Mouse (Mus musculus) thymus, postnatal 36 days (tissue): ENCODE measurements at regions not wholly inside any gene's neighbourhood (a gene's known extent, or its start where the extent isn't known, plus 50 kb on each side); places are given as distances from the start of the nearest gene placed in this dataset.

Source experiments
- DNase-seq, 2 experiments: peaks; one replicate each; pipeline ENCODE4 v3.0.0; 2022; ENCODE audit warnings: mixed read lengths in 2 of 2

DNA sequence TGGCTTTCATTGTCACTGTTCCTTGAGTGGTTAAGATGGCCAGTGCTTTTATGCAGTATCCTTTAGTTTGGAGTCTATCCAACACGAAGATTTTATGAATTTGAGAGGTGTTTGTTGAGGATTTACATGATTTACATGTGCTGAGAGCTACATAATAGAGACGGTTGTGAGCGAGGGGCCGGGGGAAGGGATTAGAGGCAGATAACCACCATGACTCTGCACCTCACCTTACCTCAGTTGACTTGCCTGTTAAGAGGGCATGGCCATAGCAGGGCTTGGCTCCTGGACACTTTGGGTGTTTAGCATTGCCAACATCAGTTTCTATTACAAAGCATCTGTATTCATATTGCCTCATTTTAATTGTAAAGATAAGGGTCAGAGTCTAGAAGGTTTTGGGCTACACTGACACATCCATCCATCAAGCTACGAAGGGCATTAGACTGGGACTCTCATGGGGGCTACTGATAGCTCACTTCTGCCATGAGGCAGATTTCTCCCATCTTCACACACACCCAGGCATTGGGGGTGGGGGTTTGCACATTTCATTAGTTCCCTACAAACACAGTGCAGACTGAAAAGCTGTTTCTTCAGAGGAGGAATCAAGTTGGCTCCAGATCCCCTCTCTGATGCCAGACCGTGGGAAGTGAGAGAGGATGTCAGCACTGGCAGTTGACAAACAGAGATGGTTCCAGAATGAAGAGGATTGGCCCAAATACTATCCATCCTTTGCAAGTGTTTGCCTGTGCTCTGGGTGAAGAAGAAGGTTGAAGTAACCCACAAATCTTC lies 139.9 kb downstream of the Gm11011 start:
- no peak for DNase-seq

DNA sequence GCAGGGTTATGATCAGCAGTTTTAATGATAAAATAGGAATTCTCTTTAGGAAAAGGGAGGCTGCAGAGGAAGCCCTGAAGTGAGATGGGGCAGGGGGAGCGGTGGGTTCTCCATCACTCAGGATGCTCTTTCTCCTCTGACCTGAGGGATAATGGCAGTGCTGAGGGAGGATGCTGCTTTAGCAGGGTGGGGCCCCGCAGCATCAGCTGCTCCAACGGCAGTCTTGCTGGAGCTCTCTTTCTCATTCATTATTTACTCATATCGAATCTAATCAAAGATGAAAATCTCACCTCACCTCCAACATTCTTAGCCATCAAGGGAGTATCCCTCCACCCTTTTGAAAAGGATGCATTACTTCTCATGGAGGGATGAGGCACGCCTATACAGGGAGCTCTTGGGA lies 141.7 kb downstream of the Gm11011 start:
- DNase-seq, result no peak

DNA sequence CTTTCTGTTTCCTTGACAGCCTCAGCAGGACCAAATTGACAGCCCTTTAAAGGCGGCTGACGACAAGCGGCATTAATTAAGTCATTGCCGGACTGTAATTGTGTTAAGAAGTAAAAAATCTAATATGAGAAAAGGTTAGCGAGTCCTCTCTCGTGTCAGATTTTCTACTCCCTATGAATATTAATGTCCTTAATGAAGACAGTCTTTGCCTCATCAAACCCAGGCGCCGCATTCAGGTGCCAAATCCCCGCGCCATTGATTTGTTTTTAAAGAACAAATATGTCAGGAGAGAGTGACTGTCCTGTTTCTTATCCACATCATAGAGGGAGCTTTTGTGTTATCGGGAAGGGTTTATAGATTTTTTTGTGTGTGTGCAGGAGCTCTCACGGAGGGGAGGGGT lies 142.2 kb downstream of the Gm11011 start:
- no peak for DNase-seq

DNA sequence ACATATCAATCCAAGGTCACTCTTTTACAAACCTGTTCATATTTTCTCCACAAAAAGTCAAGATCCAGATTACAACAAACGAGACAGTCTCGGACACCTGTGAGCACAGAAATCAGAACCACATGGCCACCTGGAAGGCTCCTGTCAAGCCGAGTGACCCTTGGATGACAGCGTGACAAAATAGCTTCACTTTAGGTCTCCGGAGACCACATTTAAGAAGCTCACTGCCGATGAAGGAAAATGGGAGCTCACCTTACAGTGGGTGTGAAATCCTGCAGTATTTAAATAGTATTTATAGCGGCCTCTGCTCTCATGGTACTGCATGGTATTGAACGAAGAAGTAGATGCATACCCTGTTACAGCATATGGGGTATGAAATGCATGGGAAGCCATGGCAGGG lies 144.3 kb downstream of the Gm11011 start:
- no peak for DNase-seq

DNA sequence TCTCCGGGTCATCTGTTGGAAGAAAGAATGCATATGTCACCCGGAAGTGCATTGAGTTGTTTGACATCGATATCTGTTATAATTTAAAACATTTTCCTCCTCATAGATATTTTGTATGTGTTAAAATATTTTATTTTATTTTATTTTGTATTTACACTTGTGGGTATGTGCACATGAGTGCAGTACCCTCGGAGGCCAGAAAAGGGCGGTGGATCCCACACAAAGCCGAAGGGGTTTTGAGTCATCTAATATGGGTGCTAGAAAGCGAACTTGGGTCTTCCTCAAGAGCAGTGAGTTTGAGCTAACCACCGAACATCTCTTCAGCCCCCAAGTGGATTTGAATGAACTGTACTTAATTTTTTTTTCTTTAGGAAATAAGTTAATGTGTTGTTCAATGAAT lies 156.0 kb downstream of the Gm11011 start:
- no peak for DNase-seq

DNA sequence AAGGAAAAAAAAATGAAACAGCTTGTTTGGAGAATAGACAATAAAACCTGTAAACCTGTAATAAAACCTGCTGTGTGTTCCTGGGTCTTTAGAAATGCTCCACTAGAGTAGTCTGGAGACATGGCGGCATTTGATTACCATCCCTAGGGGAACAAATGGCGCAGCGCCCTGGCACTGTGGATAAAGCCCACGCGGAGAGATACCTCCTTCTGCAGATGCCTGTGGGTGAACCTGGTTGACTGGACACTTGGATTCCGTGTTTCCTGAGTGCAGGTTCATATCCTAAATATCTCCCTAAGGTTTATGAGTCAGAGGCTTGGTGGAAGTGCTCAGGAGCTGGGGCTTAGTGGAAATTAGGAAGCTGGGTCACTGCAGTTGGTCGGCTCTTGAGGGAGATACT lies 158.1 kb downstream of the Gm11011 start:
- no peak for DNase-seq

DNA sequence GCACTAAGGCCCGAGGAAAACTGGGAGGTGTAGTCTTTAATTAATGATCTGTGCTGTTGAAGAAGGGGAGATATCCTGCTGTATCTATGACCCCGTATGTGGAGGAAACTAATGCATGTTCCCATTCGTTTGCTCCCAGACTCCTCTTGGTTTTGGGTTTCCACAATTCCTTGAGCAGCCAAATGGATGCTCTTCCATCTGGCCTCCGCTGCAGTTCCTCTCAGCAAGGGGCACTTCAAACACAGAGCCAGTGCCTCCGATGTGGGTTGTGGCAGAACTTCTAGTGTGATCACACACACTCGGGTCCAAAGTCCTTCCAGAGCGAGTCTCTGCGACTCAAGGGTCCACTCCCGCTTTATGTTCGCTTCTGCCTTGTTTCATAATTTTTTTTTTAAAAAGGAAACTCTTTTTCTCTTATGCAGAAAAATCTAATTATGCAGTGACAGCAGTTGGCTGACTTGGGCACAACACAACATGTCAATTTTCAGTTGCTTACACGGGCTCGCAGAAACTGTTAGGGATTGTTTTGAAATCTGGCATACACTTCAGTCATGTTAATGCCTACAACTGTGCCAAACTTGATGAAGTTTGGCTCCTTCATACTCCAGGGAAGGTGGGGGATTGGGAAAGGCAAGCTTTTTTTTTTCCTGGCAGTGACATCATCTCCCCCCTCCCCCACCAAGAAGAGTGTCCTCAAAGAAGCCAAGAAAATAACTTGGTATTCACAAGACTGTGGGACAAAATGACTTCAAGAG lies 163.2 kb downstream of the Gm11011 start:
- DNase-seq, result no peak

DNA sequence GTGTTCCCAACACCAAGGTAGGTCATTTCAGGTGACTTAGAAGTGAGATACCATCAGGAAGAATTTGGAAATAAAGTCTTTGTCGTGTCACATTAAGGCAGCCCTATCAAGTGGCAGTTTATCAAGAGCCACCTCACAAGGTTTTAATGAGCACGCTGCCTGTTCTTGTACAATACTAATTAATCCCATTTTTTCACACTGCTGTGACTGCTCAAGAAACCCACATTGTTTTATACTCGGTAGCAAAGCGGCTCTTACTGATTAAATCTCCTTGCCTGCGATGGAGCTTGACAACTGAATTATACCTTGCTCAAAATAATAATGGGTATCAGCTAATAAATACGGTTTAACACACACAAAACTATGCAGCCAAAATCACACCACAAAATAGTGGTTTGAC lies 175.2 kb downstream of the Gm11011 start:
- DNase-seq, result no peak

DNA sequence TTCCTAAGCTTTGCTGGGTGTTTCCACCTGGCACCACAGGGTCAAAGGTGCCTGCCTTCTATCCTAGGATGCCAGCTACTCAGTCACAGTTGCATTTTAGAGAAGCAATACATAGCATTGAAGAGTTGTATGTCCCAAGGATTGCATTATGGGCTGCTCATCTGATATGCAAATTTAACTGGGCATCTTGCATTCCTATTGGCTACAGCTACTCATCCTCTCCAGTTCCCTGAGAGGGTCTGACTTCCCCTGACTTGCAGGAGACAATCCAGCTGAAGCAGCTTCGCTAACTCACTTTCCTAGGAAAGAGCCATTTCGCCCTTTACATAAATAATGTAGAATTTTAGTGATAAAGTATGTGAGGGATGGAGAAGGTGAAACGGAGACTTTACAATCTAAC lies 177.5 kb downstream of the Gm11011 start:
- DNase-seq, result no peak

DNA sequence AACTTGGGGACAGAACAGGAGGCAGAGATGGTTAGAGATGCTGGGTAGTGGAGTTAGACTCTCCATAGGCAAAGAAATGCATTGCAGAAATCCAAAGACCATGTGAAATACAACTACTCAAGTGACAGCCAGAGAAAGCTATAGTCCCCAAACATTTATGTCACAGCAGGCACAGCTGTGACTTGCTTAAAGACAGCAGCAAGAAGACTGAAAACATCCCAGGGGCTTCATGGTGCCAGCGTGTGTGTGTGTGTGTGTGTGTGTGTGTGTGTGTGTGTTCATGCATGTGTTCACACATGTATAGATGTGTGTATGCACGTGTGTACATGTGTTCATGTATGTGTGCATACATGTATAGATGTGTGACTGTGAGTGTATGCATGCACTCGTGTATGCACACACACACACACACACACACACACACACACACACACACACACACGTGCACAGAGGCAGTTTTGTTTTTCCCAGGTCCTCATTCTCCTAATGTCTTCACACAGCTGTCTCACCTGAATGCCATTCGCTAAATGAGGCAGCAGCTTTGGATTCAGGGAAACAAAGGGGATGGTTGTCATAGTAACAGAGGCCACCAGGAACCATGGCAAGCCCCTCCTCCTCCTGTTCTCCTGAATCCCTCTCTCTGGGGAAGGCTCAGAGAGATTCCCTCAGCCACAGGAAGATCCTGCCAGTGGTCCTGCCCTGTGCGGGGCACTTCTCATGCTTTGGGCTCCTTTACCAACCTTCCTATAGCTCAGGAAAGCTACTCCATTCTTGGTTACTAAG lies 182.4 kb downstream of the Gm11011 start:
- DNase-seq, result no peak

DNA sequence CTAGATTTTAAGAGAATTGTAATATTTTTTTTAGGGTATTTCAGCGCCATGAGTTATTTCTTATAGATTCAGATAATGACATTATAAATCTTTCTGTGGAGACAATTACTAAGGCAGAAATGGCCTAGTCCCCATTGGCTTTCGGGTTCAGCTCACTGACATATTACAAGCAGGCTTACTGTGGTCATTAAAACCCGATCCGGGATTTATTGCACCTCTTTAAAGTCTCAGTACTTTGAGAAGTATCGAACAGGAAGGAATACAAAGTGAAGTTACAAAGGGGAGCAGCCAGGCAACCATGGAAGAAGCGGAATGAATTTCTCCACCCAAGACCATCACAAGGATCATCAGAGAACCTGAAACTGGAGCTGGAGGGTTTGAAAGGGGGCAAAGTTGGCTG lies 189.8 kb downstream of the Gm11011 start:
- DNase-seq, result no peak

DNA sequence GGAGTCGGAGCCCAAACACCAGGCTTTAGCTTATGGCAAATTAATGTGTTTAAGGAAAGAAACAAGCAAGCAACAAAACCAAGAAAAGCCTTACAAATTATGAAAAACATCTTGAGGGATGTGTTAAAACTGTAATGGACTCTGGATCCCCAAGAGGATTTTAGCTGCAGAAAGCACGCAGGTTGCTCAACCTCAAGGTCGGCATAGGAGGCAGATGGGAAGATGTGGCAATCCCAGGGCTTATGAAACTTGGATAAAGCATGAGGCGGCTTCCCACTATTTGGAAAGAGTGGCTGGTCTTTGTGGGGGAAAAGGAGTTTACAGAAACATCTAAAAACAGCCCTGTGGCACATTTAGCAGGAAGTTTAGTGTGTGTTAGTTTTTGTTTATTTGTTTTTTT lies 190.5 kb downstream of the Gm11011 start:
- no peak for DNase-seq

DNA sequence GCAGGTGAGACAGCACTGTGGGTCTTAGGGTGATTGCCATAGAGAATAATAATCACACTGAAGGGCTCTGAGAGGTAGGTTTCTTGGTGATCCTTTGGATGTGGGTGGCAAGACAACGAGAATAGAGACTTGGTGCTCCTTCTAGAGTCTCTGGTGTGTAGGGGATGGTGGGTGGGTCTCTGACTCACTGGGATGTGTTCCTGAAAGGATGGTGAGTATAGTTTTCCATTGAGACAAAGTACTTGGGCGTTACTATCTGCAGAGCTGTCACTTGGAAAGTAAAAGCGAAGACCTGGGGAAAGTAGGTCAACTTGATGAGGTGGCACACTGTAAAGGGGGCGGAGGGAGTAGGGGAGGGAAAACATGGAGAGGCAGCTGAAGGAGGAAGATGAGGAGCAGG lies 191.3 kb downstream of the Gm11011 start:
- no peak for DNase-seq

DNA sequence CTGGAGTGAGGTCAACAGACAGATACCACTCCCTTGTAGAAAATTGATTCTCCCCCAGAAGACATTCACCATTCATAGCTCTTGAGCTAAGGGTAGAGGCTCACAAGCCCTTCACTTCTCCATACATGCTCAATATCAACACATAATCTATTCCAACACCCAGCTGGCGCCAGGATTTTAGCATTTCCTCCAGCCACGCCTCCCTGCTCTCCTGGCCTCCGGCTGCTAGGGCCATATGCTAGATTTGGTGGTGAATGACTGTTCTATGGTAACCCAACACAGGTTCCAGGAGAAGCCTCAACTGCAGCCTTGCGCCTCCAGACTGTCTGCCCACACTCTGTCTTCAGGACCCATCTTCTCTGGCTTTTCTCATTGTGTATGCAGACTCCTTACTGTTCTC lies 197.9 kb downstream of the Gm11011 start:
- DNase-seq, result no peak

DNA sequence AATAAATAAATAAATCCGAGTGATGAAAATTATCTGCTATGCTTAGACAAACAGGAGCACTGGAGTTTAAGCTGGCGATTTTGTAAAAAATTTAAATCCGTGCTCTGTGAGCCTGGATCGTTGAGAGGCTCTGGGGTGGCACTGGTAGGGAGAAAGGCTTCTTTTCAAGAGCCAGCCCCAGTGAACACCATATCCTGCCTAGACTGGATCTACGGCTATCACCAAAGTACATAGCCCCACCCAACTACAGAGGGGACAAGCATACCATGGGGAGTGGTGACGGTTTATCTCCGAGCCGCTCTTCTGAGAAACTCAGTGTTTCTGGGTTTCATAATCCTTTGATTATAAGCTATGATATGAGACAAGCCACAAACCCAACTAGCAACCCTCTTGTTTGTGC lies 199.0 kb downstream of the Gm11011 start:
- no peak for DNase-seq

DNA sequence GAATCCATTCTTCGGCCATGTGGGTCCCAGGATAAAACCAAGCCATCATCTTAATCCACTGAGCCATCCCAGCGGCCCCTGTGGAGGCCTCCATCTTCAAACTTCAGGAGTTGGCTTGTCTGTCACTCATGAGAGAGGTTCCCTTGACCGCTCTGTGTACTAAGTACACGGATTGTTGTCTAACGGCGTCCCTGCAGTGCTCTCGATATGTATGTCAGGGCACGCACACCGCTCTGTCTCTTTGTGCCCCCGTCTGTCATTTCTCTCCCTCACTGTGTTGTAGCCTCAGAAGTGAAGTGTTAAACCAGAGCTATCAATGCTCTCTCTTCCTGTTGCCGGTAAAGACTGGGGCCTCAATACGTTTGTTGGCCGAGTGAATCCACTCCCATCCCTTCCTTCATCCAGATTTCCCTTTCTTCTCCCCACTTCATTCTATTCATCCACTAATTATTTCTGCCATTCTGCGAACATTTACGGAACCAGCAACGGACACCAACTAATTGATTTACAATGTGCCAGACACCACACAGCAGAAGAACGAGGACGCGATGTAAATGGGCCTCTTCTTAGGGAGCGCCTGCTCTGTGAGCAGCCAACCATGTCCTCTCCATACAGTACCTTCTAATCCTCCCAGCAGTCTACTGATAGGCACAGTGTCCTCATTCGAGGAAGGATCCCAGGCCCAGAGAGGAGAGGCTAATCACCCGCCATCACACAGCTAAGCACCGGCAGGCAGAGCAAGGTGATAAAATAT lies 199.6 kb downstream of the Gm11011 start:
- DNase-seq, result no peak

DNA sequence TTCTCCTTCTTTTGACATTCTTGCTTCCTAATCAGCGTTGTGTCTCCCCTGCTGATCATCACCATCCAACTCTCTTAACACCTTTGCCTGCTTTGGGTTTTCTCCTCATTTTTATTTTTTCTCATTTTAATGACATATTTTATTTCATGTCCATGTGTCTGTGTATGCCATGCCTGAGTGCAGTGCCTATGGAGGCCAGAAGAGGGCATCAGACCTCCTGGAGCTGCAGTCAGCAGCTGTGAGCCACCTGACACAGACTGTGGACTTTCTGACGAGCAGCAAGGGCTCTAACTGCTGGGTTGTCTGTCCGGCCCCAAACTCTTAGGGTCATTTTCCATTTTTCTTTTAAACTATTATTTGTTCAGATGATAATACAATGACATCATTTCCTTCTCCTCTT lies 203.8 kb downstream of the Gm11011 start:
- no peak for DNase-seq

DNA sequence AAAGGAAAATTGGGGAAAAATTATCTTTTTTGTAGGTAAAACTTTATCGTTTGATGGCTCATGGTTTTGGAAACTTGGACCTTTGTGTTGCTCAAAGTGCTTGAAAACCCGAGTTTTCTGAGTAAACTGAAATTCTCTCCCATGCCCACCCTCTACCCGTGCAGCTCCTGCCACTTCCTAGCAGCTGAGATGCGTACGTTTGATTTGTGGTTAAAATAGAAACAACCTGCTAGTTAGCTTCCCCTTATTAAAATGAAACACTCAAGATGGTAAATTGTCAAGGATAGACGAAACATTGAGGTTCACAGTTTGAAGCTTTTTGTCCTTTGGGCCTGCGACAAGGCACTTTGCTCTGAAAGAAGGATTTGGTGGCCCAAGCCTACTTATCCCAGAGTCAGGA lies 214.5 kb downstream of the Gm11011 start:
- no peak for DNase-seq

DNA sequence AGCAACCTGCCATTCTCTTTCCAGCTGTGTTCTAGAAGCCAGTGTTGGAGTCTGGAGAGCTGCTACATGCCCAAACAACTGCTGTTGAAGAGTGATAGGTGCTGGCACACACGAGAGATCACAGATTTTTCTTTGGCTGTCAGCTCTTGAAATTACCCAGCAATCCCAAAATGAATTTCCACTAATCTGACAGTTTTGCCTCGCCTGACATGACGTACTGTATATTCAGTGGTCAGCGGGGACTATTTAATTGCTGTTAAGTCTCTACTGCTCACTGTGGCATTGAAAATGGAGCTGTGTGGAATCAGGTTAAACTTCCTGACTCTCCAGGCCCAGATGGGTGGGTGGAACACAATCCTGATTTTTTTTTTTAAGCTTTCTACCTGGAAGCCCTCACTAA lies 222.5 kb downstream of the Gm11011 start:
- no peak for DNase-seq

DNA sequence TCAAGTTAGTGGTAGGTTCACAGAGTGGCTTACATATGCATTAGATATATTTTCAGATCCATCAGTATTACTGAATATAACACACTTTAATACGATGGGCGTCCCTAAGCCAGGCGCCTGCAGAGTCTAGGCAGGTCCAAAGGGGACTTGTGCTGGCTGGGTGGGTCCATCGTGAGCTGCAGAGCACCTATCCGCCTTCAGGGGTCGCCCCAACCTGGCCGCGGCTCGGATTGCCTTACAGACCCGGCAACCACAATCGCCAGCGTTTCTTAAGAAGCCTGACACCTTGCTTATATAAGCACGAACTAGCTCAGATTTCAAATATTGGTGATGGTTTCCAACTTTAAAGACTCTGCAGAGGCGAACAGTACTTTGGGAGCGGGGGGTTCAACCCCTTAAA lies 227.3 kb downstream of the Gm11011 start:
- peak; percentile 31 for DNase-seq

DNA sequence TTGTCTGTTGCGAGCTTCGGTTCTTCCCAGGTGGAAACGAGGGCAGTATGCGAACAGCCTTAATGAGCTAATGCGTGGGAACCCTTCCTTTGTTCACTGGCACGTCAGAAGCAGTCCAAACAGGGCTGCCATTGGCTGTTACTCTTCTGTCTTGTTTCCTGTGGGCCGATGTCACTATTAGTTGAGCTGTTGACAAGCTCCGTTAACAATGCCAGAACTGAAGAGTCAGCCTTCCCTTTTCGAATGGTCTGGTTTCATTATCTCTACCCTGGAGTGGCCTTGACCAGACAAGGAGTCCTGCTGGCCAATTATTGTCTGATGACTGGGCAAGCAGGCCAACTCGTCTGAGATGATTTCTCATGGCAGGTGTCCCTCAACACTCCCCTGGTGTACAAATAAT lies 230.1 kb downstream of the Gm11011 start:
- DNase-seq, result no peak

DNA sequence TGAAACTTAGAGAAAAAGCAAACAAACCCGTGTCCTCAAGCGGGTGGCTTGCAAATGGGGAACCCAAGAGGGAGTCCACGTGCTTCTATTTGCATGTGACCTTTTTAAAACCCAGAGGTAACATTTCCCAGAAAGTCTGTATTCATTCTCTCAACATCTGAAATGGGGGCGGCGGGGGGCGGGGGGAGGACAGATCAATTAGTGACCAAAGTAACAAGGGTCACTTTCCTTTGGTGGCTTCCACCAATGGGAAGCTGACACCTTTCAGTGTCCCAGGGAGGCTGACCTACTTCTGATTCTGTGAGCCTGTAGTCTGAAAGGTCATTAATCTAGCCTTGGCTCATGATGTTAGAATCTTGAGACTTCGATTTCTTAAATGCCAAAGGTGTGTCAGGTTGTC lies 236.0 kb downstream of the Gm11011 start:
- DNase-seq, result no peak

DNA sequence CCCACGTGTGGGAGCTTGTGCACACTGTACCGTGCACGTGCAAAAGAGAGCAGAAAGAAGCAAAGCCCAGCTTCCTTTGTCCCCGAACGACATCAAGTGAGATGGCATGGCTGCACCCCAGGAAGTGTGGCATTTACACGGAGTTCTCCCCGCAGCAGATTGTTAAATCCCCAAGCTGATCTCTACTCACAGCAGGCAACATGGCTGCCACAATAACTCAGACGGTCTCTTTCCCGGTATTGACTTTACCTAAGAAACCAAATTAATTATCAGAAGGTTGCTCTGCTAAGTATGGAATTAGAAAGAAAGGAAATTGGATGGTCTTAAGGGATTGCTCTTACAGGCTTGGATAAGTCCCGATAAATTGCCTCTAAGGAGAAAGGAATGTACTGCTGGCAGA lies 241.4 kb downstream of the Gm11011 start:
- no peak for DNase-seq
